Mouse (Mus musculus) cerebellum, postnatal 14 days (tissue): Measurements from ENCODE around the gene Klhl24.

ENCODE experiments used
- DNase-seq, 2 experiments: peaks; one replicate each; pipeline ENCODE4 v3.0.0; 2021; ENCODE audit warnings: mixed read lengths in 2 of 2

The Klhl24 gene

GRCm38 (mm10) chr16:20151991-20152390 lies 54.6 kb downstream of the Klhl24 start:
- DNase-seq = no peak

- DNase-seq = no peak
Measured at GRCm38 (mm10) chr16:20153742-20154141, 56.4 kb downstream of the Klhl24 start.

GRCm38 (mm10) chr16:20160130-20160529 lies 62.8 kb downstream of the Klhl24 start:
- no peak for DNase-seq

GRCm38 (mm10) chr16:20169071-20169470 lies 71.7 kb downstream of the Klhl24 start:
- DNase-seq = no peak

- DNase-seq = no peak
Measured at GRCm38 (mm10) chr16:20169471-20170106, 72.2 kb downstream of the Klhl24 start.
